Mouse (Mus musculus): ENCODE results near the gene Hoxd9. TPM values are rescaled to one million over a fixed set of nuclear protein-coding genes. Genes with fewer than 3 reads are reported as not detected.

Gene Hoxd9
- polyA plus RNA-seq, 1 experiment from 2014 or later = 1.4 TPM

DNA sequence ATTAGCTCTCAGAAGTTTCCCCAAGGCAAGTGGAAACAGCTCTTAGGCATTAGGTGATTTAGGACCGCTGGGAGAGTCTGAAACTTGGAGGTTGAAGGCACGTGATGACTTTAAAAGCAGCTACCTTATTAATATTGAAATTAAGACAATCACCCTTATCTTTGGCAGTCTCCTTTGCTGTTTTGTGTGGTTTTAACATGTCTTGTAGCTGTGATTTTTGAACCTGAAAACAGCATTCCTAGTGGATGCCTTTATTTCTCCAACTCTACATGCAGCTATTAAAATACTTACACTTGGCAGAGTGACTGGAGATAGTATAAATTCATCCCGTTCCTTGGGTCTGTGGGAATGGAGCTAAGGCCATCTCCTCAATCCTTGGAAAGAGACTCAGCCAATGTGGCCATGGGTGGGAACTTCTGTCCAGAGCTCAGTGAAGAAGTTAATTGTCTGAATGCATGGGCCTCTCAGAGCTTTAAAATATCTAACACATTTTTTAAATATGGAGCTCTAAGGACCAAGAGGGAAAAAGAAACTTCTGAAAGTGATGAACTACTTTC, 26.8 kb upstream of the Hoxd9 start:
- Histone ChIP-seq H3K9ac (no peak overlapping the region), H3K27ac (no peak overlapping the region), H3K36me3 (no peaks in the 10 kb centered on the region), H3K4me3 (no peak overlapping the region), H3K4me1 (peaks cover 21% of the 10 kb centered on the region), H3K9me3 (no peaks in the 10 kb centered on the region), H3K4me2 (no peak overlapping the region), H3K27me3 (peaks cover 97% of the 10 kb centered on the region)
- 3% methylated on average over 3 of the region's 3 CpGs for WGBS
- ATAC-seq (ENCODE audit: insufficient number of reproducible peaks, insufficient read depth, low FRiP score, low TSS enrichment, low read depth) = no peak

- no peak overlapping the region for H3K4me3 ChIP-seq
- no peak overlapping the region for H3K4me2 ChIP-seq
- H3K4me1 ChIP-seq = peaks cover 21% of the 10 kb centered on the region
- H3K9me3 ChIP-seq = no peaks in the 10 kb centered on the region
- ATAC-seq (ENCODE audit: insufficient number of reproducible peaks, insufficient read depth, low FRiP score, low TSS enrichment, low read depth) = no peak
- no peak overlapping the region for H3K9ac ChIP-seq
- no peaks in the 10 kb centered on the region for H3K36me3 ChIP-seq
- peaks cover 99% of the 10 kb centered on the region for H3K27me3 ChIP-seq
- WGBS = 5% methylated on average over 5 of the region's 5 CpGs
- H3K27ac ChIP-seq = no peak overlapping the region
Observed at GRCm38 (mm10) chr2:74671847-74672246, 25.7 kb upstream of the Hoxd9 start.

DNA sequence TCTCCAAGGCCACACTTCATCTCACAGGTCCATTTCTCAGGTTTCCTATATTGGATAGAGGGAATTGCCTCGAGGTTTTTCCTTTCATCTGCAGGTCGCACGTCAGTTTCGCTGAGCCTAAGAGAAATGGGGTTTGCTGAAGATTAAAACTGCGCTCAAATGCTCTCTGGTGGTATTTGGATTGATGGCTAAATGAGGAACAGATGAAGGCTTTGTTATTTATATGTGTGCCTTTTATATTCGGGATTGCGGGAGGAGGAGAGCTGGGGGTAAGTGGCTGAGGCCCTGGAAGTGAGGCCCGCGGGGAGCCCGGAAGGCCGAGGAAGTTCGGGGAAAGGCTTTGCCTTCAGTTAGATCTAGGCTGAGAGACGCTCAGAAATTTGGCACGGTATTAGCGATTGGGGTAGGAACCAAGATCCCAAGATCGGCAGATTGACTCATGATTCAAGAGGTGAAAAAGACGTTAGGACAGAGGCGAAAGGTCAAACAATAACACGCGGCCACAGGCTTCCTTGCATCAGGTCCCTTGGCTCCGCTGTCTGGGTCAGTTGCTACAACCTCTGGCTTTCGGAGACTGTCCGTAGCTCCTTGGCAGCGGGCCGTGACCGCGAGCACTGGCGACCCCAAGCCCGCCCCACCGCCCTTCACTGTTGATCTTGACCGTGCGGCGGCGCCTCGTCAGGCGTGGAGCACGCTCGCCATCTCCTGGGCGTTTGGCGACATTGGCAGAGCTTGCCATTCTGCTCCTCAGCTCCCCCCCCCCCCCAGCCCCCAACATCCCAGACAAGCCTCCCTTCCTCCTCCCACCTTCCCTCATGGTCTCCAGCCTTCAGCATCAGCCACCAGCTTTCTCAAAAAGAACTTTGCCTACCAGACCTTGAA, 24.8 kb upstream of the Hoxd9 start:
- no peak overlapping the region for H3K27ac ChIP-seq

DNA sequence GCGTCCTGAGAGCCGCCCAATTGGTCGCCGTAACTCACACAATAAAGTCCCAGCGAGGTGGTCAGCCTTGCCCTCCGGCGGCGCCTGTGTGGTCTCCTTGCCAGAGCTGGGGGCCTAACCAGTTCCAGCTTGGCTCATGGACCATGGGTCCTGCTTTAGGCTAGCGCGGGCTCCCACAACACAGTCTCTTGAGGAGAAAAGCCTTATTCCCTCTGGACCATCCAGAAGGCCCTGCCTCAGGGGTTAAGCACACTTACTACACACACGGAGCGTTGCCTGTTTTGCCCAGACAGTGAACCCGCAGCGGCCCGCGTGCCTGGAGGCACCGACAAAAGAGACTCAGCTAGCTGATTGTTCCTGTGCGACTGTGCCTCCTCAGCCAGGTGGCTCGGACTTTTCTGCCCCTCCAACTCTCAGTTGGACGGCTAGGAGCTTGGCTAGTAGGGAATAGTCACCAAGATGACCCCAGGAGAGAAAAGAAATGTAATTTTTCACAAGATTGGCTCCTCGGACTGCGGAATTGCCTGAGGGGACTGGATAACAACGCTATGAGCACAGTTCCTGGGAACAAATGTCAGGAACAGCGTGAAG, 23.6 kb upstream of the Hoxd9 start:
- Histone ChIP-seq H3K4me3 (no peak overlapping the region), H3K27ac (no peak overlapping the region), H3K9ac (no peak overlapping the region), H3K27me3 (peaks cover 99% of the 10 kb centered on the region), H3K4me1 (0 out of 2 replicates have a peak, but pooled peaks cover 9% of the 10 kb centered on the region), H3K4me2 (no peak overlapping the region), H3K9me3 (no peaks in the 10 kb centered on the region), H3K36me3 (no peaks in the 10 kb centered on the region)
- ATAC-seq (ENCODE audit: insufficient number of reproducible peaks, insufficient read depth, low FRiP score, low TSS enrichment, low read depth) = no peak
- WGBS = under 1% methylated on average over 24 of the region's 24 CpGs

More for the DNA sequence above, 24.8 kb upstream of the Hoxd9 start:
- peaks cover 19% of the 10 kb centered on the region for H3K4me1 ChIP-seq
- no peak overlapping the region for H3K9ac ChIP-seq
- no peaks in the 10 kb centered on the region for H3K36me3 ChIP-seq
- H3K27me3 ChIP-seq = peaks cover 99% of the 10 kb centered on the region
- peak overlapping the region; percentile 63 for H3K4me2 ChIP-seq
- WGBS = 1% methylated on average over 39 of the region's 40 CpGs
- peak overlapping the region; percentile 38 for H3K4me3 ChIP-seq
- H3K9me3 ChIP-seq = no peaks in the 10 kb centered on the region
- peak; percentile 53; the same call in 1 of the 2 replicates for ATAC-seq (ENCODE audit: insufficient number of reproducible peaks, insufficient read depth, low FRiP score, low TSS enrichment, low read depth)

- Histone ChIP-seq H3K9me3 (no peaks in the 10 kb centered on the region), H3K4me1 (0 out of 2 replicates have a peak, but pooled peaks cover 15% of the 10 kb centered on the region), H3K36me3 (no peaks in the 10 kb centered on the region), H3K4me2 (no peak within 1 kb of the TSS), H3K27me3 (peaks cover 99% of the 10 kb centered on the region), H3K4me3 (no peak within 1 kb of the TSS), H3K27ac (no peak within 1 kb of the TSS), H3K9ac (no peak within 1 kb of the TSS)
- ATAC-seq (ENCODE audit: insufficient number of reproducible peaks, insufficient read depth, low FRiP score, low TSS enrichment, low read depth) = no peak
- 1% methylated on average over 47 of the region's 47 CpGs for WGBS
Observed at GRCm38 (mm10) chr2:74674881-74675665, 22.5 kb upstream of the Hoxd9 start, which contains the start of gene Hoxd12. Gene Hoxd12 (plus strand): TSS chr2:74675013.

DNA sequence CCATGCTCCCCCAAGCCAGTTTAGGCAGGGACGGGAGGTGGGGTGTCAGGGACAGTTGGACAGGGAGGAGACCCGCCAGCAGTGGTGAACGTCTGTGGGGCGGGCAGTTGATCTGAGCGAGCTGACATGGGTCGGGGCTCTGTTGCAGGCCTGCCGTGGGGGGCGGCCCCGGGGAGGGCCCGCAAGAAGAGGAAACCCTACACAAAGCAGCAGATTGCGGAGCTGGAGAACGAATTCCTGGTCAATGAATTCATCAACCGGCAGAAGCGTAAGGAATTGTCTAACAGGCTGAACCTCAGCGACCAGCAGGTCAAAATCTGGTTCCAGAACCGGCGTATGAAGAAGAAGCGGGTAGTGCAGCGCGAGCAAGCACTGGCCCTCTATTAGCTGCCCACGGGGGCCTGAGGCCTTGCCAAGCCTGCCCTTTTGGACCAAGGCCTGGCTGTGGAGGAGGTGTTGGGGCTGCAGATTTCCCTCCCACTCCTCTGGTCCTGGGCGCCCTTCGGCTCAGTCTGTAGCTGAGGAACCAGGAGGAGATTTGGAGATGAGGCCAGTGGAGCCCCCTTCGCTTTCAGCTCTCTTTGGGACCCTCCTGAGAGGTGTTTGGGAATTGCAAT, 21.8 kb upstream of the Hoxd9 start:
- Histone ChIP-seq H3K4me2 (no peak overlapping the region), H3K36me3 (no peaks in the 10 kb centered on the region), H3K9ac (no peak overlapping the region), H3K27me3 (peaks cover 100% of the 10 kb centered on the region), H3K4me3 (no peak overlapping the region), H3K4me1 (0 out of 2 replicates have a peak, but pooled peaks cover 15% of the 10 kb centered on the region), H3K9me3 (no peaks in the 10 kb centered on the region), H3K27ac (no peak overlapping the region)
- peak; percentile 38; the same call in 1 of the 2 replicates for ATAC-seq (ENCODE audit: insufficient number of reproducible peaks, insufficient read depth, low FRiP score, low TSS enrichment, low read depth)
- 5% methylated on average over 24 of the region's 24 CpGs for WGBS

- H3K4me2 ChIP-seq = no peak overlapping the region
- H3K27me3 ChIP-seq = peaks cover 100% of the 10 kb centered on the region
- no peak overlapping the region for H3K9ac ChIP-seq
- H3K9me3 ChIP-seq = no peaks in the 10 kb centered on the region
- no peaks in the 10 kb centered on the region for H3K36me3 ChIP-seq
- H3K4me1 ChIP-seq = peaks cover 15% of the 10 kb centered on the region; the same call in 1 of the 2 replicates
- H3K4me3 ChIP-seq = no peak overlapping the region
- H3K27ac ChIP-seq = no peak overlapping the region
- WGBS = 5% methylated on average over 9 of the region's 9 CpGs
- ATAC-seq (ENCODE audit: insufficient number of reproducible peaks, insufficient read depth, low FRiP score, low TSS enrichment, low read depth) = no peak
Observed at GRCm38 (mm10) chr2:74676376-74677052, 21.0 kb upstream of the Hoxd9 start.

- no peak overlapping the region for H3K4me3 ChIP-seq
- no peak overlapping the region for H3K4me2 ChIP-seq
- H3K27ac ChIP-seq = no peak overlapping the region
- no peak for ATAC-seq (ENCODE audit: insufficient number of reproducible peaks, insufficient read depth, low FRiP score, low TSS enrichment, low read depth)
- peaks cover 21% of the 10 kb centered on the region for H3K4me1 ChIP-seq
- 5% methylated on average over 2 of the region's 2 CpGs for WGBS
- H3K9ac ChIP-seq = no peak overlapping the region
- no peaks in the 10 kb centered on the region for H3K36me3 ChIP-seq
- H3K9me3 ChIP-seq = no peaks in the 10 kb centered on the region
- peaks cover 100% of the 10 kb centered on the region for H3K27me3 ChIP-seq
Observed at GRCm38 (mm10) chr2:74677106-74677505, 20.4 kb upstream of the Hoxd9 start.

DNA sequence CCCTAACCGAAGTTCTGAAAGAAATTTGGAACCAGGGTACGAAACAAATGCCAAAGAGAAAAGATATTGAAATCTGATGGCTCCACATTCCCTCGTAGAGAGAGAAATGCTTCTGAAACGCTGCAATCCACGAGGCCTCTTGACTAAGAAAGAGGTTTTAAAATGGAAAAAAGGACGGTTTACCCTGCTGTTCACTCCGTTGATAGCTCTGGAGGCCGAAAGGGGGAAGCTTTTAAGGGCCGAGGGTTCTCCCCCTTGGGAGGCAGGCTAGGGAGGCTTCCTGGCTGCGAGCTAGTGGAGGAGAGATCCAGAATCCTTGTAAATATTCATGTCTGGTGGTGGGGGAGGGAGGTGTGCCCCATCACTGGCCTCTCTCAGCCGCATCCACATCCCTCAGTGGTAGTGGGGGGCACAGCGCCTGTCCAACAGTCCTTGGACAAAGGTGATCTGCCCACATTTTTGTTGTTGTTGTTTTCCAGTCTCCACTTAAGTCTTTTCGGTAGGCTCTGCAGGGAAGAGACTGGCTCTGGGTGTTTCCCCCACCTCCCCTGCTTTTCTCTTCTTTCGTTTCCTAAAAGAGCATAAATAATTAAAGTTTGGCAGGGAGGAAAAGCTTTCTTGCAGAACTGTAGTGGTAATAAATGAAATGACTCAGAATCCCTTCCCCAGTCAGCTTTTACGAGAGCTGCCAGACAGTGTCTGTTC, 18.5 kb upstream of the Hoxd9 start, which contains the start of gene Hoxd11:
Gene Hoxd11, plus strand, starts transcription at position 667 of the 705 bp plus-strand sequence.
- ATAC-seq (ENCODE audit: insufficient number of reproducible peaks, insufficient read depth, low FRiP score, low TSS enrichment, low read depth) = no peak
- Histone ChIP-seq H3K27ac (no peak within 1 kb of the TSS), H3K9me3 (no peaks in the 10 kb centered on the region), H3K4me2 (0 out of 2 replicates have a peak within 1 kb of the TSS, but pooled peaks have one; percentile 7), H3K4me3 (peak within 1 kb of the TSS; percentile 8; the same call in 1 of the 2 replicates), H3K36me3 (no peaks in the 10 kb centered on the region), H3K27me3 (peaks cover 100% of the 10 kb centered on the region), H3K4me1 (peaks cover 25% of the 10 kb centered on the region), H3K9ac (no peak within 1 kb of the TSS)
- WGBS = 2% methylated on average over 15 of the region's 15 CpGs

DNA sequence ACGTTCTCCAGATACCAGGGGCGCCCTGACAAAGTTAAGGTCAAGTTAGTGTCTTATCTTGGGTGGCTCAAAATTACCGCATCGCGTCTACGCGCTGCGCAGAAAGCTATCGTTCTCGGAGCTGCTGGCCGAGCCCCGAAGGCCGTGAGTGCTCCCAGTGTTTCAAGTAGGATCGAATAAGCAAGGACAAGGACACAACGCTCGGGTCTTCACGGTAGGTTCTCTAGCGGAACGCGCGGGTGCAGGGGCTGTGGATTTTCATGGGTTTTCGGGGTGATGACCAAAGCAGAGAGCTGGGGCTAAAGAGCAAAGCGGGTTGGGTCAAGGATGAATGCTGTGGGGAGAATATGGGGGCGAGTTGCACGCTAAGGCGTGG, 17.9 kb upstream of the Hoxd9 start:
- no peak overlapping the region for H3K27ac ChIP-seq
- no peaks in the 10 kb centered on the region for H3K9me3 ChIP-seq
- peak overlapping the region; percentile 8; the same call in 1 of the 2 replicates for H3K4me3 ChIP-seq
- H3K27me3 ChIP-seq = peaks cover 100% of the 10 kb centered on the region
- WGBS = under 1% methylated on average over 26 of the region's 26 CpGs
- peaks cover 25% of the 10 kb centered on the region for H3K4me1 ChIP-seq
- H3K36me3 ChIP-seq = no peaks in the 10 kb centered on the region
- ATAC-seq (ENCODE audit: insufficient number of reproducible peaks, insufficient read depth, low FRiP score, low TSS enrichment, low read depth) = no peak
- no peak overlapping the region for H3K9ac ChIP-seq
- H3K4me2 ChIP-seq = 0 out of 2 replicates have a peak overlapping the region, but pooled peaks have one; percentile 7

Measured in embryonic facial prominence, embryonic 13.5 days (tissue).